Mouse (Mus musculus): ENCODE data around the gene Kalrn.

Kalrn gene

DNA sequence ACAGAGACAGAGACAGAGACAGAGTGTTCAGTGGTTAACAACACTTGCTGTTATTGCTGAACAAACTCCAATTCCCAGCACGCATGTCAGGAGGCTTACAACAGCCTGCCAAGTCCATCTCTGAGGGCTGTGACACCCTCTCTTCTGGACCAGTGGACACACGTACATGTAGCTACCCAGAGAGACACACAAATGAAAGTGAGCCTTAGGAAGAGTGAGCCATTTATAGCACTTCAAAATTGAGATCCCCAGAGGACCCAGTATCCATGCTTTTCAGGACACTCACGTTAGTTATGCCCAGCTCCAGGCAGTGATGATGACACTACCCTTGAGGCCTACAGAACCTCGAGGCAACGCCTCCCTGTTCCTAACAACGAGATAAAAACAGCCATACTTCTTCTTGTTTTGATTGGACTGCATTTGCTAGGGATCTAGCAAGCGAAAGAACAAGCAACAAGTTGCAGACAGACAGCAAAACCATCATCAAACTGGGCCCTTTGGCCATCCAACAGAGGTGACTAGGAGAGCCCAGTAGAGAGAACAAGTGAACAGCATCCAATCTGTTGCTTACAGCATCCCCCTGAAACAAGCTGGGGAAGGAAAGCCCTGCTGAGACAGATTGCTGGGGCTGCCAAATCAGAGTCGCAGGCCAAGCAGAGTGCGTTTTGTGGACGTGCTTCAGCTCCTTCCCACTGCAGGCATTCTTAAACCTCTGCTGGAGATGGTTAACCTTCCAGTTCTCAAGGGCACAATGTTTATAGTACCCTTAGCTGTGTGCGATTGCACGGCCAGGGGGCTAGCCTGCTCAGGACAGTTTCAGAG lies 634.8 kb downstream of the Kalrn start:
- no peak for DNase-seq (ENCODE audit: low spot score in 2 of 2)

GRCm38 (mm10) chr16:33937567-33937966 lies 635.8 kb downstream of the Kalrn start:
- no peak for DNase-seq (ENCODE audit: low spot score in 2 of 2)

DNA sequence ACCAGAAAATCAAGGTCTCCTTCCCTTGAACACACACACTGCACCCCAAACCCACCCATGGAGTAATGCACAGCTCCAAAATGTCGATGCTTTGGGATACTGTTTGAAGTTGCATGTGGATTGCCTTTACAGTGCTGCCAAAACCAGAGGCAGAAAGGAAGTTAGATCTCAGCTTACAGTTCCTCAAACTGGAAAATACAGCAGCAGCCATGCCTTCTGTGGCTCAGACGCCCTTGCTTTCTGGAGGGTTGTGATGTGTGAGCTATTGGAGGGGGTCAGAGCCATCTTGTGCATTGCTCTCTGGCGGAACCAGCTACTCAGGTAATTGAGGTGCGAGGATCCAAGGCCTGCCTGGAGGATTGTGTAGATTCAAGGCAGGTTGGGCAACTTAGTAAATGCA lies 636.4 kb downstream of the Kalrn start:
- no peak for DNase-seq (ENCODE audit: low spot score in 2 of 2)

DNA sequence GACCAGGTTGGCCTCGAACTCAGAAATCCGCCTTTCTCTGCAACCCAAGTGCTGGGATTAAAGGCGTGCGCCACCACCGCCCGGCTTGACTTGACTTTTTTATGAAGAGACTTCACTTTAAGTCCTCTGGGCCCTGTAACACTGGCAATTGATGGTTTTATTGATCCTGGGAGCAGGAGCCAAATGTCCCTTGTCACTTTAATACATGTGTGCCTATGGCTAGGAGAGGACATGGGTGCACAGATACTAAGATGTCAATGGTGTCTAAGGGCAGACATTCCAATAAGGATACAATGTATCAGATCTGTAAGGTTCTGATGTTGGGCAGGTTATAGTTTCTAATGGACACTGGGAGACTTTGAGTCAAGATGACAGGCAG lies 637.9 kb downstream of the Kalrn start:
- DNase-seq (ENCODE audit: low spot score in 2 of 2), result no peak

- no peak for DNase-seq (ENCODE audit: low spot score in 2 of 2)
These were observed 638.5 kb downstream of the Kalrn start for GRCm38 (mm10) chr16:33934701-33935406.

DNA sequence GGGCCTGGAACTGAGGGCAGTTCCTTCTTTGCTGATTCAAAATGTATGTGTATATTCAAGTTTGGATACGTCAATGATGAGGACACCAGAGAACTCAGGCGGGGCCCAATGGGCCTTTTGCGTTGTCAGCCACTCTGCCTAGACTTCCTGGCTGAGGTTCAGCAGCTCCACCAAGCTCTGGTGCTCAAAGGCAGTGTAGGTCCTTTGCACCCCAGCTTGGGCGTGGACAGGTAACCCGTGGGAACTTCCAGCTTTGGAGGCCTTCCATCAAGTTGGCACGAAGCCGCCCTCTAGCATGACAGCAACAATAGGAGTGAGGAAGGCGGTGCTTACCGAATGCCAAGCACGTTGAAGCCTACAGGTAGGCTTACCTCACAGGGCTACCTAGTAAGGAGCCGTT lies 639.9 kb downstream of the Kalrn start:
- DNase-seq (ENCODE audit: low spot score in 2 of 2), result no peak

DNA sequence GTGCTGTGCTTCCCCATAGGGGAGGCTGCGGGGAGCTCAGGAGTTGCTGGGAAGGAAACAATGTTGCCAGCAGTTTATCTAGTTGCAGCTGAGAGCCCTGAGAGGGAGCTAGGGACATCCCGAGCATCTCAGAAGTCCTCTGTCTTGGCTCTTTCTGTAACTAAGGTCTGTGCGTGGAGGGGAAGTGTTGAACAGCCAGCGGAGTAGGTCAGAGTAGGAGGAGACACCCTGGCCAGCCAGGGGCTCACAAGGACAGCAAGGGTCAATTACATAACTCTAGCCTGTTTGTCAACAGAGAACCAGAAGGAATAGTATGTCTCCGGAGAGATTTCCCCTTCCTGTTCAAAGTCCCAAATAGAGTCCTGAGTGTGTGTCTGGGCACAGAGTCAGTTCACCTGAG lies 641.2 kb downstream of the Kalrn start:
- DNase-seq (ENCODE audit: low spot score in 2 of 2), result no peak

DNA sequence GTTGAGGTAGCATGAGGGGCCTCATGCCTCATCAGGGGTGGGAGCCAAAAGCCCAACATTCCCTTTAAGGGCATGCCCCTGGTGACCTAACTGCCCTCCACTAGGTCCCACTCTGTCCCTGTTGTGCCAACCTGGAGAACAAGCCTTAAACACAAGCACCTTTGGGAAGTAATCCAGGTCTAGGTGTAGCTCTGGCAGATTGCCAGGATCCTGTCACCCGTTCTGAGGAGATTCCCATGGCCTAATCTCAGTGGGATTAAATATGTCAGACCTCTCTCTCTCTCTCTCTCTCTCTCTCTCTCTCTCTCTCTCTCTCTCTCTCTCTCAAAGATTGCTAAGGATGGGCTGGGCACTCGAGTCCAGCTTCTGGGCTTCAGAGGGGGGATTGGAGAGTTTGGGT lies 641.6 kb downstream of the Kalrn start:
- DNase-seq (ENCODE audit: low spot score in 2 of 2), result no peak

- no peak for DNase-seq (ENCODE audit: low spot score in 2 of 2)
These were observed 642.5 kb downstream of the Kalrn start for GRCm38 (mm10) chr16:33930785-33931184.

GRCm38 (mm10) chr16:33928788-33929462 lies 644.4 kb downstream of the Kalrn start:
- no peak for DNase-seq (ENCODE audit: low spot score in 2 of 2)

GRCm38 (mm10) chr16:33927263-33927824 lies 646.0 kb downstream of the Kalrn start:
- no peak for DNase-seq (ENCODE audit: low spot score in 2 of 2)

DNA sequence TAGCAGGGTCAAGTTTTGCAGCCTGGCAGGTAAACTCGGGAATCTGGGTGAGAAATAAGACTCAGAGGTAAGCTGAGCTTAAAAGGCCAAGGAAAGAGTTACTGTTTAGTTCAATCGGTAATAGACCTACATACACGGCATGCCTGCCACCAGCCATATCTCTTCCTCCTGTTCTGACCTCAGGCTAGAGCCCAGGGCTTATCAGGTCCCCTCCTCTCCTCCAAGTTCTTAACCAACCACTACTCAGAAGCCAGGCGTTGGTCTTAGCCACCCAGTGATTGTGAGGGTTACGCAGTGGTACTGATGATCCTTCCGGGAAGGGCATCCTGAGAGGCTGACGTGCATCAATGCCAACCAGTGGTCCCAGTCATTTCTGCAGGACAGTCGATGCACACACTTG lies 649.6 kb downstream of the Kalrn start:
- DNase-seq (ENCODE audit: low spot score in 2 of 2), result no peak

DNA sequence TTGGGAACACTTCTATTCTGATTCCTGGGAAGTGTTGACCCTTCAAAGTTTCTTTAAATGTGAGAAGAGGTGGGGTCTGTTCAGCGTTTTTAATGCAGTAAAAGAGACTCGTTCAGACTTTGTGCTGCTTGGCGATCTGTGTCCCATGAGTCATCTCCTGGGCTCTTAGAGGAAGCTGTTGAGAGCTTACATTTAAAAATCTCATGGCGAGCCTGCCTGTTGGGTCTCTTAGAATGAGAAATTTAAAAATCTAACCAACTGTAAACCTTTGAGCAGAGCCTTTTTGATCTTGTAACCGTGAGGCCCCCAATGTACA lies 650.4 kb downstream of the Kalrn start:
- no peak for DNase-seq (ENCODE audit: low spot score in 2 of 2)

- DNase-seq (ENCODE audit: low spot score in 2 of 2), result peak; percentile 20 to 22
These were observed 651.0 kb downstream of the Kalrn start for GRCm38 (mm10) chr16:33922111-33923000.

- no peak for DNase-seq (ENCODE audit: low spot score in 2 of 2)
These were observed 651.8 kb downstream of the Kalrn start for GRCm38 (mm10) chr16:33921514-33921913.
